ENCODE assay signal across 9 mouse cellular contexts in genomic region chr8:24337635-24338034, GRCm38 (mm10).
A peak's percentile ranks its signal among the peaks of the same experiment; 100 is the strongest.
DNase-seq lines count a peak whose midpoint lies in the region; ATAC-seq and TF ChIP-seq lines count a peak whose summit lies in the region.
"Had no signal": no experiment of that assay in that cellular context is flagged by ENCODE, and none has a peak within 500 bp of the region (broad histone marks: within the 10 kb centered on the region; RNA-seq: fewer than 3 reads in every experiment).

No protein-coding gene starts in this region.

- no peak overlapping the region for H3K27ac ChIP-seq in gastrocnemius, adult 2 months
- H3K27ac ChIP-seq in midbrain, embryonic 14.5 days (replicated peaks; ENCODE audit: low read depth, low read length) = no peak overlapping the region

- H3K36me3 ChIP-seq in midbrain, embryonic 14.5 days (ENCODE audit: control insufficient read depth, insufficient read depth, low read length) = no peaks in the 10 kb centered on the region

- DNase-seq in gastrocnemius, adult 2 months = no peak
- no peak for DNase-seq in gastrocnemius, postnatal 10 days
- peak; percentile 25 for DNase-seq in right cerebral cortex, adult 18-20 months
- no peak for DNase-seq in right cerebral cortex, postnatal 25 days
- DNase-seq in kidney, postnatal 36 days = peak; percentile 4 to 36
- peak; percentile 79 for DNase-seq in midbrain, embryonic 14.5 days
- no peak for DNase-seq in ovary, postnatal 10 days (ENCODE audit: low spot score)
- DNase-seq in heart, postnatal 25 days (ENCODE audit: low spot score) = no peak

- WGBS in midbrain, embryonic 14.5 days = 62% methylated on average over 6 of the region's 6 CpGs

- no peak overlapping the region for H3K9ac ChIP-seq in midbrain, embryonic 14.5 days (replicated peaks; ENCODE audit: low read length)

- no peak for ATAC-seq in midbrain, embryonic 14.5 days (ENCODE audit: low FRiP score, low TSS enrichment)

- intact Hi-C loops in gastrocnemius, adult 2 months (cut with DNase I) = no loop called here
- intact Hi-C loops in heart, postnatal 25 days (cut with DNase I) = no loop called here

- TF ChIP-seq CTCF in gastrocnemius, adult 2 months (IDR thresholded peaks at IDR 0.05) = peak; percentile 25; the same call in 1 of the 2 replicates

- no peaks in the 10 kb centered on the region for H3K9me3 ChIP-seq in midbrain, embryonic 14.5 days (ENCODE audit: control insufficient read depth, low read length)

- H3K4me3 ChIP-seq in gastrocnemius, adult 2 months = no peak overlapping the region
- no peak overlapping the region for H3K4me3 ChIP-seq in midbrain, embryonic 14.5 days (replicated peaks; ENCODE audit: low read depth, low read length)
- H3K4me3 ChIP-seq: erythroblast, embryonic 14.5 days had no signal

- no peaks in the 10 kb centered on the region for H3K4me1 ChIP-seq in midbrain, embryonic 14.5 days (ENCODE audit: control insufficient read depth, insufficient read depth, low read length)

- no peak overlapping the region for H3K4me2 ChIP-seq in midbrain, embryonic 14.5 days (ENCODE audit: low read length)

- no peaks in the 10 kb centered on the region for H3K27me3 ChIP-seq in midbrain, embryonic 14.5 days (ENCODE audit: control insufficient read depth, insufficient read depth, low read length)

Comparison
In these comparisons a context has a peak if more than half of its experiments do, and no peak if none do; other contexts are left out.
1. DNase-seq: peak in right cerebral cortex, adult 18-20 months (single experiment), kidney, postnatal 36 days (2 of 2) and midbrain, embryonic 14.5 days (single experiment); none in gastrocnemius, adult 2 months (single experiment), gastrocnemius, postnatal 10 days (single experiment), right cerebral cortex, postnatal 25 days (single experiment), ovary, postnatal 10 days (single experiment) and heart, postnatal 25 days (single experiment).